Mouse (Mus musculus) heart, postnatal 25 days (tissue): ENCODE measurements around the gene Slc25a22. TPM values are rescaled to one million over a fixed set of nuclear protein-coding genes. Genes with fewer than 3 reads are reported as not detected.
"Not testable (repeated sequence)": the region's sequence is repeated elsewhere in the genome, so short reads cannot be mapped to it uniquely, and the experiment has no call there.

Experiments used
- DNase-seq: peaks from one replicate; pipeline ENCODE4 v3.0.0; 2022; ENCODE audit warnings: low spot score
- intact Hi-C: fragments of 180-260 bp; cut with DNase I; formaldehyde crosslinking; loops from one replicate; pipeline ENCODE4 v1.15.1; 2025
- total RNA-seq, 2 experiments: library from RNA; stranded (reverse); gene quantifications; 2 replicates each; pipeline ENCODE4 v1.2.3; 2021

Slc25a22 gene
- total RNA-seq, 2 experiments from 2014 or later, result 58.8 to 72.6 TPM

GRCm38 (mm10) chr7:141423811-141424210, 13.9 kb downstream of the Slc25a22 start:
- intact Hi-C loops, result no loop called here
- DNase-seq, result no peak

GRCm38 (mm10) chr7:141420030-141420702, 17.5 kb downstream of the Slc25a22 start:
- no peak for DNase-seq
- intact Hi-C loops, result no loop called here

DNA sequence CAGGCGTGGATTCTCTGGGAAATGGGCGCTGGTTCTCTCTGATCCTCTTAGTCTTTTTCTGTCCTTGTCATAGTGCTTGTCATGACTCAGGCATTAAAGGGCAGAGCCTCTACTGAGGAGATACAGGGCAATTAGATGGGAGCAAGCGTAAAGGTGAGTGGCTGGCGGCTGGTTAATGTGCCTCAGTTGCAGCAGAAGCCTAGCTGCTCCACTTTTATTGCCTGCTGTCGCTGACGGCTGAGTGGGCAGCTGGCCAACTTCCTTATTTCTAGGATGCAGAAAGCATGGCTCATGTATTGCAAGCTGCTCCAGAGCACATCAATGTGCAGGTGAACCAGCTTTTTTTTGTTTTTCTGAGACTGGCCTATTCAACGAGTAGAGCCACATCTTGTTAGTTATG, 18.7 kb downstream of the Slc25a22 start:
- no peak for DNase-seq
- intact Hi-C loops, result no loop called here

DNA sequence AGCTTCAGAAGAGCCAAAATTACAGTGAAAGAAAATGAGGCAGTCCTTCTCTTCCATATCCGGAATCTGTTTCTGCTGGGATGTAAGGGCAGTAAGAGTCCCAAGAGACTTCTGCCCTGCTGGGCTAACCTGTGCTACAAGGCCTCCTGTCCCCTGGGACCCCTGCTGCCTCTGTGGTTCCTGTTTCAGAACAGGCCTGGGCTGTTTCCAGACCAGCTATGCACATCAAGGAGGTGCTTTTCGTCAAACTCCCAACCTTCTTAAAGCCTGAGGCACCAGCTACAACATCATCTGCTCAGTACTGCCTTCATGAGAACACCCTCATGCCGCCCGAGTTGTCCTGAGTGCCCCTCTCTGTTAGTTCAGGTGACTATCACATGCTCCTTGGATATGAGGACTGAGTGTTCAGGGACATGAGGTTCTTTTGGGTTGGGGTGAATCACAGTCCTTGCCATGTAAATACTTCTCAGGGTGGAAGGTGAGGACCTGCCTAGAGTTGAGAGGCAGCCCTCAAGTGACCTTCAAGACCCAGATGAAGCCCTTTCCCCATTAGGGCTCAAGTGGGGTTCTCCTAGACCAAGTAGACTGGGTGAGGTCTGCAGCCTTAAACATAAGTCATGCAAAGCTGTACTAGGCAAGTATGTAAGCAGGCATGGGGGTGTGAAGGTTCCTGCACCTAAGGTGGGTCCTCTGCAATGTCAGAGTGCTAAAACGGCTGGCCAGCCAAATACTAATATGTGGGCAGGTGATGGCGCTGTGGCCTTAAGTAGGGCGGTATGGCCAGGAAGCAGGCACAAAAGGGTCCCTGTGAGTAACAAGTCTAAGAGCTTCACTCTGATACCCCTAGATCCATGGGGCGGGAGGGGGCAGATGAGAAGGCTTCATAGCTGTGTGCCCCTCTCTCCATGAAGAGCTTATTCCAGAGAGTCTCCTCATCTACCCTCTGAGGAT, 19.7 kb downstream of the Slc25a22 start:
- no peak for DNase-seq

DNA sequence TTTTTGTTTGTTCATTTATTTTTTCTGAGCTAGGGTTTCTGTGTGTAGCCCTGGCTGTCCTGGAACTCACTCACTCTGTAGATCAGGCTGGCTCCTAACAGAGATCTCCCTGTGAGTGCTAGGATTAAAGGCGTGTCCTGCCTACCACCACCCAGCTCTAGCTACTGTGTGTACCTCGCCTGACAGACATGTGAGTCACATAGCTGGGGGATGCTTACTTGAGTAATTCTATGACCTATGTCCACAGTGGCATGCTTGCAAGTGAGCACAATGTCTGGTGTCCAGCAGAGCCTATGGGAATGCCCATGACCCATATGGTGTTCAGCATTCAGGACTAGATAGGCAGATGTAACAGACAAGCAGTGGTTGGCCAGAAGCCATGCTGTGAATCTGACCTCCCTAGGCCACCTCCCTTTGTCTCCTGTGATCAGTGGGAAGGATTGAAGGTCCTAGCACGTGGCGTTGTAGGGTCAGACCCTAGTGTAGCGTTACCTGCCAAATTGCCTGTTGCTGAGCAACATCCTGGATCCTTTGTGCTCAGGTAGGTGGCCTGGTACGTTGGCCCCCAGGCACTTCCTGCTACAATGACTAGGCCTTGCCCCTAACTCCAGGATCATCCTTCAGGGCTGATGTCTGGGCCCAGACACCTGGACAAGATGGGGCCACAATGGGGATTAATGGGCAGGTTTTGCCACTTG, 21.4 kb downstream of the Slc25a22 start:
- no peak for DNase-seq
- intact Hi-C loops, result no loop called here

More for the DNA sequence above, 19.7 kb downstream of the Slc25a22 start:
- intact Hi-C loops, result no loop called here

GRCm38 (mm10) chr7:141413809-141414584, 23.7 kb downstream of the Slc25a22 start, which contains the start of gene Gatd1:
Gene Gatd1 (minus strand): TSS chr7:141414136.
- intact Hi-C loops, result loop anchor here (5.0 kb wide), 1 partner anchor 43 kb away; the partner anchor contains the start of gene Pnpla2

DNA sequence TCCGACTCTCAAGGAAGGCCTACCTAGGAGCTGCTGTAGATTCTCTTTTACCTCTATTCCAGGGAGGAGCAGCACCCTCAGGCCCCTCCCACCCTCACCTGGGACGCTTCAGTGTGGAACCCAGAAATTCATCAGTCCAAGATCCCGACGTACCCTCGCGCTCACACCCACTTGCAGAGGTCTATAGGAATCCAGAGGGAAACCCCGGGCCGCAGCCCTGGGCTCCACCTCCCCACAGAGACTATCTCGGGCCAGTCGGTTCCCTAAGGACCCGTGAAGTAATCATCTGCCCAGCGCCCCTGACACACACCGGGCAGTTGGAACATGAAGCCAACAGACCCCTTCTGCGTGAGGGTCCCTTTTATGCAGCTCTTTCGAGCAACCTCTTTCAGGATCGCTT, 24.4 kb downstream of the Slc25a22 start:
- DNase-seq, result no peak
- intact Hi-C loops, result loop anchor here (5.0 kb wide), 1 partner anchor 44 kb away; the partner anchor contains the start of gene Pnpla2

More at GRCm38 (mm10) chr7:141413809-141414584, 23.7 kb downstream of the Slc25a22 start, which contains the start of gene Gatd1:
- DNase-seq, result peak; percentile 95

DNA sequence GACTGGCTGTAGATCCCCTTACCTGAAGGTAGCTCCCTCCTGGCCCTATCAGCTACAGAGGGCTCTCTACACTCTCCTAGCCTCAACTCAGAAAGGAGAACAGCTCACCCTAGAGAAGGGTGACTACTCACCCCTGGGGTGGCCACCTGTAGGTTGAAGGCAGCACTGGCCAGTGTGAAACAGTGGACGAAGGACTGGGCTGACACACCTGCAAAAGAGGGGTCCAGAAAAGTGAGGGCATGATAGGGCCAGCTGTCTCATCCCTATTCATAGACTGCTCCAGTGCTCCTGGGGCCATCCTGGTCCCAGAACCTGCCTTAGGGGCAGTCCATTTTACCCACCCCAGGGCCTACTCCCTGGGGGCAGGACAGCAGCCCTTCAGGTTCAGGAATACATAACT, 26.0 kb downstream of the Slc25a22 start:
- intact Hi-C loops, result loop anchor here (5.0 kb wide), 1 partner anchor 46 kb away; the partner anchor contains the start of gene Pnpla2
- no peak for DNase-seq

- no peak for DNase-seq
- intact Hi-C loops, result loop anchor here (5.0 kb wide), 1 partner anchor 47 kb away; the partner anchor contains the start of gene Pnpla2
These were observed 27.1 kb downstream of the Slc25a22 start for GRCm38 (mm10) chr7:141410631-141411030.

DNA sequence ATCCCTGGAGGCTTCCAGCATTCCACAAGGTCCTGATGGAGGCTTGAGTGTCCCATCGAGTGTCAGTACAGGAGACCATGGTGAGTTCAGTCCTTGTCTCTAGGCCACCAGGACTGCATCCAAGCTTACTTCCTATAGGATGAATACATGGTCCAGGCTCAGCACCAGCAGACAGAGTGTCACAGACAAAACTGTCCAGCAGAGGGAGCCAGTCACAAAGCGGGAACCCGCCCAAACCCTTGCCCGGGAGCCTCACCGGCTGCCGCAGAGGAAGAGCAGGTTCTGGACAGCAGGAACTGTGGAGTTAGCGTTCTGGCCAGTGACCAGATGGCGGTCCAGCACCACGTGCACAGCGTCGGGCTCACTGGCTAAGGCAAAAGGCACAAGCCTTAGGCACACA, 28.9 kb downstream of the Slc25a22 start:
- DNase-seq, result peak; percentile 58
- intact Hi-C loops, result loop anchor here (1.0 to 2.0 kb wide), 2 partner anchors 28 to 116 kb away; partner anchors contain the start of gene Slc25a22

DNA sequence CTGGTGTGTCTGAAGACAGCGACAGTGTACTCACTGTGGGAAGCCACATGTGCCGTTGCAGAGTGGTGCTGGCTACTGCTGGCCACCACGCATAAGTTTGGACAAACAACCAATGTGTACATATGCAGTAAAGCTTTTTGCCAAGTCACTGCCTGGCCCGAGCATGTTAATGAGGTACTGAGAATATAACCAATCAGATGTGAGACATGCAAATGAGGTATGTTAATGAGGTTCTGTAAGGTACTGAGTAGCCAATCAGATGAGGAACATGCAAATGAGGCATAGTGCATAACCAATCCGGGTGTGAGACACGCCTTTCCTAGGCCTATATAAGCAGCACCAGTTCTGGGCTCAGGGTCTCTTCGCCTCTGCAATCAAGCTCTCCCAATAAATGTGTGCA, 30.0 kb downstream of the Slc25a22 start:
- intact Hi-C loops, result loop anchor here (2.0 kb wide), 1 partner anchor 117 kb away; no protein-coding TSS in a partner anchor
- not testable (repeated sequence) for DNase-seq

GRCm38 (mm10) chr7:141405466-141405865, 32.2 kb downstream of the Slc25a22 start:
- DNase-seq, result no peak
- intact Hi-C loops, result no loop called here

- DNase-seq, result no peak
- intact Hi-C loops, result no loop called here
These were observed 34.4 kb downstream of the Slc25a22 start for GRCm38 (mm10) chr7:141403305-141403704.

DNA sequence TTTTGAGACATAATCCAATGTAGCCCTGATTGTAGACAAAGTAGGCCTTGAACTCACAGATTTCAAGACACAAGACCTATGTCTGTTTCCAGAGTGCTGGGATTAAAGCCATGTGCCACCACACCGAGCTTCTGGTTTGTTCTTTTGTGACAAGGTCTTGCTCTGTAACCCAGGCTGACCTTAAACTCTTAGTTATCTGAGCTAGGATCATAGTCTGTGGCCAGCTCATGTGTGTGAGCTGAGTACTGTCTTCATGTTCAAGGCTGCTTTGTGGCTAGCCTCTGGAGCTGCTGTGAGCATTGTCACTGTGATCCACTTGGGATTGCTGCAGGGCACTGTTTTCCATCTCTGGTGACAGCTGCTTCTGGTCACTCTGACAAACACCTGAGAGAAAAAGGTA, 42.3 kb downstream of the Slc25a22 start:
- intact Hi-C loops, result no loop called here
- no peak for DNase-seq

DNA sequence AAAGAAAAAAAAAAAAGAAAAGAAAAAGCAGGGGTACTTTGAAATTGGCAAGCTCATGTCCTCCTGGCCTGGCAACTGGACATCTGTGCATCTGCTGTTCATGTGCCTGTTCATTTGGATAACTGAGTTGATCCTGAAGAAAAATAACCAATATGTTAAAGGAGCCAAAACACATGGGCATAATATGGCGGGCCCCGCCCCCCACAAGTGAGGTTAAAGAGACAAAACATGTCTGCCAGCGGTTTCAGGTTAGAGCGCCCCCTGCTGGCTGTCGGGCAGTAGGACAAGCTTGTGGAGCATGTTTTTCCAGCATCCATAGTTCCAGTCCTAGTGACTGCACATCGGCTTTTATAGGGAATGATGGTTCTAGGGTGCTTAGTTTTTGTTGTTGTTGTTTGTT, 42.9 kb downstream of the Slc25a22 start:
- intact Hi-C loops, result no loop called here
- DNase-seq, result no peak

DNA sequence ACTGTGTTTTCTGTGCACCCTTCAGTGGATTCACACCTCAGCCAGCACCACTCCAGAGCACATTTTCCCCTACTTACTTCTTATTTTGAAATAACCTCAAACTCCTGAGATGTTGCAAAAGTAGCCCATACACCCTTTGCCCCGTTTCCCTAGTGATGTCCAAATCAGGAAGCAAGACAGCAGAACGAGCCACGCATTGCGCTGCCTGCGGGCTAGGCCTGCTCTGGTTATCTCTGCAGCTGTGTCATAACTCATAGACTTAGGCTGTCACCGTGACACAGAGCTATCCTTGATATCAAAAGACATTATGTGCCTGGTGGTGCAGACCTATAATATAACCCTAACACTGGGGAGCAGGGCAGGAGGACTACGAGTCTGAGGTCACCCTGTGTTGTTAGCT, 43.5 kb downstream of the Slc25a22 start:
- intact Hi-C loops, result no loop called here

DNA sequence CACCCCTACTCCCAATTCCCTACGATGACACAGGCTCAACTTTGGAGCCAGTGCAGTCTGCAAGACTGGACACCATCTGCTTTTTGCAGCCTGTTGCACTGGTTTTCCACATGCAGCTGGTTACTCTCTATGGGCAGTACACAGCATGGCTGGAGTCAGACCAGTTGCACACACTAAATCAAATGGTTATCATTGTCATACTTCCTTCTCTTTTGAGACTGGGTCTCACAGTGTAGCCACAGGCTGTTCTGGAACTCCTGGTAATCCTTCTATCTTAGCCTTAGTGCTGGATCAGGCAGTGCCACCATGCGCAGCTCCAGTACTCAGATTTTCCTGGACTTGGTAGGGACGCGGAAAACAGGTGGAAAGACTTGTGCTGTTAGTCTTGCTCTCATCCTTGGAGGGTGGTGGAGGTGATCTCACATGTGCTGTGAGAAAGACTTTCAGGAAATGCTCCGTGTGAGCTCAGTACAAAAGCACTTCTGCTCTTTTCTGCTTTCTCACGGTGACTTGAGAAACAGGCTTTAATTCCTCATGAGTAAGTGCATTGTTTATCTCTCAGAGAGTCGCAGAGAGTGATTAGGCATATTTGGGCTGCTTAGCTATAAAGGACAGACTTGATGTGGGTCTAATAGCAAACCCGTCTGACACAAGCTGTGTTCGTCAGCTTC, 45.0 kb downstream of the Slc25a22 start:
- intact Hi-C loops, result no loop called here
- DNase-seq, result no peak

More for the DNA sequence above, 43.5 kb downstream of the Slc25a22 start:
- no peak for DNase-seq
